Mouse (Mus musculus): ENCODE measurements around the gene Fam118a. TPM values are rescaled to one million over a fixed set of nuclear protein-coding genes. Genes with fewer than 3 reads are reported as not detected.

Fam118a gene
- total and polyA plus RNA-seq, 2 experiments from 2014 or later, result 30.6 to 32.8 TPM

GRCm38 (mm10) chr15:84987020-84987815, 41.5 kb upstream of the Fam118a start:
- no peaks in the 10 kb centered on the region for H3K9me3 ChIP-seq (ENCODE audit: low read length)
- H3K9ac ChIP-seq, result peak overlapping the region; percentile 91
- no peak; the same call in 1 of the 2 replicates for TF ChIP-seq CTCF (IDR thresholded peaks at IDR 0.05; ENCODE audit: low read depth)
- peak overlapping the region; percentile 87 for H3K4me3 ChIP-seq (ENCODE audit: low read depth, low read length)
- H3K27ac ChIP-seq (ENCODE audit: low read depth, low read length), result peak overlapping the region; percentile 88
- DNase-seq (peak; percentile 62), ATAC-seq (peak; percentile 46)
- no peaks in the 10 kb centered on the region for H3K27me3 ChIP-seq (ENCODE audit: insufficient read depth, low read length)
- peak overlapping the region; percentile 84 for H3K4me2 ChIP-seq (ENCODE audit: low read depth)
- H3K36me3 ChIP-seq (ENCODE audit: insufficient read depth), result no peaks in the 10 kb centered on the region
- H3K4me1 ChIP-seq (ENCODE audit: insufficient read depth), result peaks cover 30% of the 10 kb centered on the region
- WGBS, result under 1% methylated on average over 52 of the region's 53 CpGs

DNA sequence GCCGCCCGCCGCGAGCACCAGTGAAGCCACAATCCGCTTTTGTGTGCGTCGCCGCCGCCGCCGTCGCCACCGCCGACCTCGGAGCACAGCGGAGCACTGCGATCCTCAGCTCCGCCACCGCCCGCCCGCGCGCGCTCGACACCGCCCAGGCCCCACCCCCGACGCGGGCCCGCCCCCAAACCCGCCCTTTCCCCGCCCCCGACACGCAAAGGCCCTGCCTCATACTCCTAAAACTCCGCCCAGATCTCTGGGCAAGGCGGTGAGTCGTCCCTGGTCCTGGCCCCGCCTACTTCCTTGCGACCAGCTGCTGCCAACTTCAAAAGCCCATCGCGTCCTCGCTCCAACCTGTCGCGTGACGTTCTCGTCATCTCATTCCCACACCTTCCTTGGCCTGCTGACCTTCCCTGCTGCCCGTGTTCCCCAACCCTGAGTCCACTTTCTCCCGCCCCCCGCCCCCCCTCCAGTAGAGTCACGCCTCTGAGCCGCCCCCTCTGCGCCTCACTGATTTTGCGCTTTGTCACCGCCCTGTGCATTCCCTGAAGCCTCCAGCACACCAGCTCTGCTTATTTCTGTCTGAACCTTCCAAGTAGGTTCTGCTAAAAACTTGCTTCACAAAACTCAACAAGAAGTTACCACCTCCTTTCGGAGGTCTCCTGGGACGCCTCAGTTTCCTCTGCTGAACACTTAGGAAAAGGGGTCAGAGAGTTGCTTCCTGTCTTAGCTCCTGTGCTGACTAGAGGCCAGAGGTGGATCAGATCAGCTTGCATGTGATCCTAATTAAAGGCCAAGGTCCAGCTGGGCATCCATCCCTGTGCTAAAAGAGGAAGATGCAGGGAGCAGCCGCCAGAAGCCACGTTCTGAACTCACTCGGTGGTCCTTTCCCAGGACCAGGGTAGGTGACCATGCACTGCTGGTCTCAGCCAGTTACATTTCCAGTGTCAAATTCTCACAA, 40.6 kb upstream of the Fam118a start, which contains the start of gene 5031439G07Rik:
5031439G07Rik (minus strand) TSS at position 678 of the 952 bp plus-strand sequence.
- Histone ChIP-seq H3K4me3 (ENCODE audit: low read depth, low read length) (peak within 1 kb of the TSS; percentile 87), H3K4me2 (ENCODE audit: low read depth) (peak within 1 kb of the TSS; percentile 84), H3K4me1 (ENCODE audit: insufficient read depth) (peaks cover 30% of the 10 kb centered on the region), H3K36me3 (ENCODE audit: insufficient read depth) (no peaks in the 10 kb centered on the region), H3K27me3 (ENCODE audit: insufficient read depth, low read length) (no peaks in the 10 kb centered on the region), H3K9me3 (ENCODE audit: low read length) (no peaks in the 10 kb centered on the region), H3K9ac (peak within 1 kb of the TSS; percentile 91), H3K27ac (ENCODE audit: low read depth, low read length) (peak within 1 kb of the TSS; percentile 88)
- WGBS, result 2% methylated on average over 45 of the region's 59 CpGs
- ATAC-seq, result peak; percentile 92
- DNase-seq, result peak; percentile 93
- TF ChIP-seq CTCF (IDR thresholded peaks at IDR 0.05; ENCODE audit: low read depth), result no peak

DNA sequence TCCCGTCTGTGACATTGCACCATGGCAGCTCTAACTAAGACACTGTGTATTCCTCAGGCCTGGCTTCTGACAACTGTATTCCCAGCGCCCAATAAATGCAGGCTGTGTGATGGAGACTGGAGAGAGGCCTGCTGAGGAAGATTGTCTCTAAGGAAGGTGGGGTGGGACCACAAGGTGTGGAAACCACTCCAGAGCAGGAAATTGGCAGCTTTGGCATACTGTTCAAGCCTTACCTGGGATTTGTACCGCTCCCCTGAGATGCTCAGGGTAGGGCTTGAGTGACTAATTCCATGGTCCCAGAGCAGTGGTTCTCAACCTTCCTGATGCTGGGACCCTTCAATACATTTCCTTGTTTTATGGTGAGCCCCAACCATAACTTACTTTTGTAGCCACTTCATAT, 39.6 kb upstream of the Fam118a start:
- Histone ChIP-seq H3K36me3 (ENCODE audit: insufficient read depth) (no peaks in the 10 kb centered on the region), H3K27ac (ENCODE audit: low read depth, low read length) (no peak overlapping the region), H3K27me3 (ENCODE audit: insufficient read depth, low read length) (no peaks in the 10 kb centered on the region), H3K4me2 (ENCODE audit: low read depth) (no peak overlapping the region), H3K4me3 (ENCODE audit: low read depth, low read length) (no peak overlapping the region), H3K9me3 (ENCODE audit: low read length) (no peaks in the 10 kb centered on the region), H3K9ac (no peak overlapping the region), H3K4me1 (ENCODE audit: insufficient read depth) (peaks cover 27% of the 10 kb centered on the region)
- DNase-seq (no peak), ATAC-seq (no peak)
- TF ChIP-seq CTCF (IDR thresholded peaks at IDR 0.05; ENCODE audit: low read depth), result no peak
- WGBS, result 78% methylated on average over 3 of the region's 3 CpGs

DNA sequence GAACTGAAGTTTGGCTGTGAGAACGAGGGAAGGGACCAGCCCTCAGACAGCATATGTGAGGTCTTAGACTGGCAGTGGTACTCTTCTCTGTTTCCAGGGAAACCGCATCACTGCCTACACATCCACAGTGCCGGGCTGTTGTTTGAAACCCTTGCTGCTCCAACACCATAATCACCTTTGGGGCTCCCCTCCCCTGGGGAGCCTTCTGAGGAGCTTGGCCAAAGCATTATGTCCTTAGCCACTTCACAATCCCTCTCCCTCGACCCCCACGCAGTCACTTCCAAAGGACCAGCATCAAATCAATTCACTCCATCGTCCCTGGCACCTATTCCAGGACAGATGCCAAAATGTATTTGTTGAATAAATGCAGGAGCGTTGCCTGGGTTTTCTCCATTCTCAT, 39.0 kb upstream of the Fam118a start:
- peak; percentile 71 for DNase-seq
- no peak overlapping the region for H3K9ac ChIP-seq
- no peaks in the 10 kb centered on the region for H3K36me3 ChIP-seq (ENCODE audit: insufficient read depth)
- no peak overlapping the region for H3K4me3 ChIP-seq (ENCODE audit: low read depth, low read length)
- ATAC-seq, result no peak
- no peaks in the 10 kb centered on the region for H3K9me3 ChIP-seq (ENCODE audit: low read length)
- TF ChIP-seq CTCF (IDR thresholded peaks at IDR 0.05; ENCODE audit: low read depth), result no peak
- H3K4me1 ChIP-seq (ENCODE audit: insufficient read depth), result peaks cover 27% of the 10 kb centered on the region
- no peaks in the 10 kb centered on the region for H3K27me3 ChIP-seq (ENCODE audit: insufficient read depth, low read length)
- 0 out of 2 replicates have a peak overlapping the region, but pooled peaks have one; percentile 9 for H3K27ac ChIP-seq (ENCODE audit: low read depth, low read length)
- WGBS, result 17% methylated on average over 7 of the region's 7 CpGs
- H3K4me2 ChIP-seq (ENCODE audit: low read depth), result no peak overlapping the region

DNA sequence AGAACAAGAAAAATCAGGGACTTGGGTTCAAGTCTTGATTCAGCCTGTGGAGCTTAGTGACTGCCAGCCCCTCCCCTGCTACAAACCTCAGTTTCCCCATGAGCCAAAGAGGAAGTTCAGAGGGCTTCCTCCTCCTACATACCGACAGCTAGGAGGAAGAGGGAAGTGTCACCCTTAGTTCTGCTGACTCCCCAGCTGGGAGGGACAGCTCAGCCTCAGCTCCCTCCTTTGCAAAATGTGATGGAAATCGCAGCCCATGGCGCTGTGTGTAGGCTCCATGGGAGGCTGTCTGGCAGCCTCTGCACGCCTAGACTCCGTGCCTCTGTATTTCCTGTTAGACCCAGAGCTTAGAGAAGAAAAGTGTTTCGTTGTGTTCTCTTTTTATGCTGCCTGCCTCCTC, 34.2 kb upstream of the Fam118a start:
- Histone ChIP-seq H3K9me3 (ENCODE audit: low read length) (no peaks in the 10 kb centered on the region), H3K4me3 (ENCODE audit: low read depth, low read length) (no peak overlapping the region), H3K4me2 (ENCODE audit: low read depth) (no peak overlapping the region), H3K4me1 (ENCODE audit: insufficient read depth) (0 out of 2 replicates have a peak, but pooled peaks cover 6% of the 10 kb centered on the region), H3K27ac (ENCODE audit: low read depth, low read length) (no peak overlapping the region), H3K27me3 (ENCODE audit: insufficient read depth, low read length) (no peaks in the 10 kb centered on the region), H3K36me3 (ENCODE audit: insufficient read depth) (no peaks in the 10 kb centered on the region), H3K9ac (no peak overlapping the region)
- WGBS, result 42% methylated on average over 6 of the region's 6 CpGs
- no peak for TF ChIP-seq CTCF (IDR thresholded peaks at IDR 0.05; ENCODE audit: low read depth)
- ATAC-seq (no peak), DNase-seq (no peak)

- Histone ChIP-seq H3K4me3 (ENCODE audit: low read depth, low read length) (no peak overlapping the region), H3K36me3 (ENCODE audit: insufficient read depth) (no peaks in the 10 kb centered on the region), H3K27ac (ENCODE audit: low read depth, low read length) (no peak overlapping the region), H3K4me2 (ENCODE audit: low read depth) (no peak overlapping the region), H3K27me3 (ENCODE audit: insufficient read depth, low read length) (no peaks in the 10 kb centered on the region), H3K9ac (no peak overlapping the region), H3K9me3 (ENCODE audit: low read length) (no peaks in the 10 kb centered on the region), H3K4me1 (ENCODE audit: insufficient read depth) (0 out of 2 replicates have a peak, but pooled peaks cover 2% of the 10 kb centered on the region)
- 55% methylated on average over 6 of the region's 6 CpGs for WGBS
- ATAC-seq, result no peak
- DNase-seq, result no peak
- TF ChIP-seq CTCF (IDR thresholded peaks at IDR 0.05; ENCODE audit: low read depth), result no peak
Measured at GRCm38 (mm10) chr15:84995041-84995440, 33.7 kb upstream of the Fam118a start.
